Mouse (Mus musculus) left cerebral cortex, postnatal 36 days (tissue): ENCODE data around the gene Dgcr2. TPM values are rescaled to one million over a fixed set of nuclear protein-coding genes. Genes with fewer than 3 reads are reported as not detected.
A peak's percentile ranks its signal among the peaks of the same experiment; 100 is the strongest.

ENCODE experiments used
- DNase-seq, 2 experiments: peaks; one replicate each; pipeline ENCODE4 v3.0.0; 2021 to 2022; ENCODE audit warnings: low spot score in 2 of 2, mixed read lengths in 1 of 2
- intact Hi-C: fragments of 180-260 bp; cut with DNase I; formaldehyde crosslinking; loops from one replicate; pipeline ENCODE4 v1.15.1; 2025
- total RNA-seq, 2 experiments: library from RNA; stranded (reverse); gene quantifications; 2 replicates each; pipeline ENCODE4 v1.2.3; 2021

Gene Dgcr2
- total RNA-seq, 2 experiments from 2014 or later: 92.6 to 103 TPM

DNA sequence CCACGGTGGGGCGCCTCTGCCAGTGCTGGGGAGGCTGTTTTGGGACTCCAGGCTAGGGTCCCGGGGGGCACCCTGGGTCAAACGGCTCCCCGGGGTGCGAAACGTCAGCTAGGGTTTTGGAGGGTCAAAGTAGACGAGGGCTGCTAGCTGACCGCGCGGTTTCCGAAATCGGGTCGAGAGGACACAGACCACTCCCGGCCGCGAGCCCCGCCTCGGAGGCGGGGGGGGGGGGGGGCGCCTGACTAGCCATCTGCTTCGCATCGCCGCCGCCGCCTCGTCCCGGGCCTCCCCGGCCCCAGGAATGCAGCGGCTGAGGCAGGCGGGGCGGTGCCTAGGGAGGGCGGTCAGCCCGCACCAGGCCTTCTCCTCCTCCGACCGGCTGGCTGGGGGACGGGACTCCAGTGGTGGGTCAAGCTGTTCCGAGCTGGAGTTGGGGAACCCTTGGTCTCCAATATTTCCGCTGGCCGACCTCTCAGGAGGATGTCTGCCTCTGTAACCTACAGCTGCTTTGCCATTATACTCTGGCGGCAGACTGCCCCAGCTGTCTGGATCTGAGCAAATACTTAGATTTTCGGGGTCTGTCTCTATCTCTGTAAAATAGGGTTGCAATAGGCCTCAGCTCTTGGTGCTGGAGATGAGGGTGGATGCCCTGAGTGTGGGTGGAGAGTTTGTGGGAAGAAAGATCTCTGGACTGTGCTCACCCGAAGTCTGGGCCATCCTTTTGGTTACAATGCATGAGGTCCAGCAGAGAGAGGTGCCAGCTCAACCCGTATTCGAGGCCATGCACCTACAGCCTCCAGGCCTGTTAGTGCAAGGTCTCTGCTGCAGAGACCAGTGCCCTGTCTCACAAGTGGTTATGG is 99.8 kb downstream of the Dgcr2 start:
- intact Hi-C loops: no loop called here
- DNase-seq: no peak

DNA sequence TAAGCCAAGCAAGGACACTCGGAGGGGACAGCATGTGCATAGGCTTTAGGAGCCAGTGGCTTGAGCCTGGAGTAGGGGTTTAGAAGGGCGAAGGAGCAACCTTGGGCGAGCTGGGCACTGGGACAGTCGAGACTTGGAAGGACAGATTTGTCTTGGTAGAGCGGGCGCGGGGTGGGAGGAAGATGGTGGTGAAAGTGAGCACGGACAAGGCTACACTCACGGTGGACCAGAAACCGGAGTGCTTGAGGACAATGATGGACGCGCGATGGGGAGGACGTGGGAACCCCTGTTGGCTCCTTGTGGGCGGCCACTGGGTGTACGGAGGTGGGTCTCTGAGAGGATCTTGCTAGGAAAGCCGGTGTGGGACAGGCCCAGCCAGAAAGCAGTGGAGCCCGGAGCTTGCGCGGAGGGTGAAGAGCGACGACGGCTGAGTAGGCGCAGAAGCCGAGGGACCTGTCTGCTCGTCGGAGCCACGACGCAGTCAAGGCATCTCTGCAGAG is 100.5 kb downstream of the Dgcr2 start:
- intact Hi-C loops: no loop called here

DNA sequence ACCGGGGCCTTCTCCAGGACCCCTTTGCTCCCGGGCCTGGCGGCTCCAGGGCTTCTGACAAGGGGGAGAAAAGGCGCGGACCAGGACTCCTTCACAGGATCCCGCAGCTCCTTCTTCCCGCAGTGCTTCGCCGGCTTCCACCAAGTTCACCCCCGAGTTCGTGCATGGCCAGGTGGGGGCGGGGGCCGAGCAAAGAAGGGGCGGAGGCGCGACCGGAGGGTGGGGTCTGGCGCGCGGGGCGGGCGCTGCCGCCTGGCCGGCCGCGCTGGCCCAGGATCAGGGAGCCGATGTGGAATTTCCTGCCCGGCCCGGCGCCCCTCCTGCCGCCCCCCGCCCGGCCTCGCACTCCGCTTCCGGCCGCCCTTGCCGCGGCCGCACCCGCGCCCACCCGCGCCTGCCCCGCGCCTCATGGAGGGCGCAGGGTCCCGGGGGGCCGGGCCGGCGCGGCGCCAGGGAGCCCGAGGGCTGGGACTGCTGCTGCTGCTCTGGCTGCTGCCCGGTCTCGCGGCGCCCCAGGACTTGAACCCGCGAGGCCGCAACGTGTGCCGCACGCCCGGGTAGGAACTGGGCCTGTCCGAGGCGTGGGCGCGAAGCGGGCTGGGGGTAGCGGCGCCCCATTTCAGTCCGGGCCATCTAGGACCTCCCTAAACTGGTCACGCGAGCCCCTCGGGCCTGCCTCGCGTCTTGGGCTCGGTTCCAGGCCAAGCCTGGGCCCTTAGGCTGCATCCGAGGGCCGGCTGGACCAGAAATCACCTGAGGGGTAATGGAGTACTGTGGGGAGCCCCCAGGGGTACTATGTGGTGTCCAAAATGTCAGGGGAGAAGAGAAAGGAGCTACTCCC is 101.2 kb downstream of the Dgcr2 start, which contains the start of gene Scarf2:
TSS of gene Scarf2 (plus strand) at position 312 of the 841 bp plus-strand sequence.
- DNase-seq: no peak
- intact Hi-C loops: no loop called here

More for the DNA sequence above, 100.5 kb downstream of the Dgcr2 start:
- DNase-seq: no peak

DNA sequence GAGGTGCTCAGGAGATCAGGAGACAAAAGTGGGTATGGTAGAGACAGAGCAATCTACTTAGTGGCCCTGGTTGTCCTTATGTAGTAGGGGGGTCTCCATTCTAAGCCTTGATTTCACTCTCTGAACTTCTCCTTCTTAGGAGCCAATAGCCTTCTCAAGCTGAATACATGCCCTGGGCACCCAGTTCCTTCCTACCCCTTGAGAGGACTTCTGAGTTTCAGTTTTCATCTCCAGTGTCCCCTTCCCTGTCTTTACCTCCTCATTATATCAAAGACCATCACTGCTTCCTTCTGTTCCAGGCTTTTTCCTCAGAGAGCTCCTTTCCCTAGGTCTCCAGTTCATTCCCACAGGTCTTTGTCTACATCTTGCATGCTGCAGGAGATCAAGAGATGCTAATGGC is 101.8 kb downstream of the Dgcr2 start:
- no peak for DNase-seq
- intact Hi-C loops: no loop called here

DNA sequence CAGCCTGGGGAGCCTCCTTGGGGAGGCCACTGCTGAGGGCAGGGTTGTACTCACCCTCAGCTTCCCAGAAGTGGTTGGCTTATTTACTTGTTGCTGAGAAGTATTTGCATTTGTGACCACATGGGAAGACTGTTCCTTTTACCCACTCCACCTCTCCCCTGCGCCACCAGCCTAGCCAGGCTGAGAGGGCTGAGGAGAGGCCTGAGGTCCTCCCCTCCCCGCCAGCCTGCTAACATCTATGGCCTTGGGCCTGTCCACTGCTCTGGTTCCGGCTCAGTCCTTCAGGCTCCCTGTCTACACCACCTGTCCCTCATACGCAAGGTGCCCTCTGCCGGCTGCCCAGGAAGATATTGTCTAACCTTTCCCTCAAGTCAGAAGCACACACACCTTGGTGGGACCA is 102.7 kb downstream of the Dgcr2 start:
- no peak for DNase-seq
- intact Hi-C loops: no loop called here

DNA sequence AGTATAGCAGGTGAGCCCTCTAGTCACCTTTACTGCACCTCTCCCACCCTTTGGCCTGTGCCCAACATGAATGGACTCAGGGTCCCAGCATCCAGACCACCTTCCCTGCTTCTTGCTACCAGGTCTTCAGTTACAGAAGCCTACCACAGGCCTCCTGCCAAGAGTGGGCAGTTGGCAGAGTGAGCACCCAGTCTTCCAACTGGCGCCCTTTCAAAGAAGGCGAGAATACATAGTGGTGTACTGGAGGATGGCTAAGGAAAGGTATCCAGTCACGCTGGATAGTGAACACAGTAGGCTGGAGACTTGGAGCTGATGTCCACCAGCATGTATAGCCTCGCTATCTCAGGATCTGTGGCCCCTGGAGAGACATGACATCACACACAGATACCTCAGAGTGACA is 104.3 kb downstream of the Dgcr2 start:
- peak in 1 of 2 experiments; percentile 39 for DNase-seq
- intact Hi-C loops: no loop called here

DNA sequence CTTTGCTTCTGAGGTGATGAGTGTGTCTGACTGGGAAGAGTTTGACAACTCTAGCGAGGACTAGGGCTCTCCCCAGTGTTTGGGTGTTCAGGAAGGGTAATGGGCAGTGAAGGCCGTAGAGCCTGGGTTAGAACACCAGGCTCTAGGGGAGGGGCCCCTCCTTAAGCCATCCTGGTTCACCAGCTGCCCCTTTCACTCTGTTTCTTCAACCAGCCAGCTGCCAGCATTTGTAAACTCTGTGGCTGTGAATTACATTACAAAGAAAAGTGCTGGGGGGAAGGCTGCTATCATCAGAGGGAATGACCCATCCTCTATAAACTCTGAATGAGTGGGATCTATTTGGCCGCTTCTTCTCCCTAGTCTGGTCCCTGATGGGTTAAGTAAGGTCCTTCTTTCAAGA is 105.6 kb downstream of the Dgcr2 start:
- intact Hi-C loops: no loop called here
- DNase-seq: no peak

Other genes with a start within 250 kb of the Dgcr2 start
- 10 to 100 TPM; 63.3 to 90.2 TPM for gene Med15, start 165.7 kb downstream of the Dgcr2 start, total RNA-seq
- gene Klhl22, start 138.9 kb downstream of the Dgcr2 start, total RNA-seq: 100 to 1,000 TPM in 1 of 2 experiments, 10 to 100 TPM in 1; 92.5 to 110 TPM
- gene Scarf2, start 101.3 kb downstream of the Dgcr2 start, total RNA-seq: 1 to 10 TPM; 3.4 to 3.8 TPM
- gene B830017H08Rik, start 65.4 kb downstream of the Dgcr2 start, total RNA-seq: 1 to 10 TPM; 2.9 to 4.6 TPM
- gene Car15, start 60.2 kb downstream of the Dgcr2 start, total RNA-seq: 10 to 100 TPM; 11.7 to 14.4 TPM
- 1 to 10 TPM; 1.3 to 2.2 TPM for gene Gm20518, start 6.9 kb downstream of the Dgcr2 start, total RNA-seq
- gene Tssk1, start 4.3 kb downstream of the Dgcr2 start, total RNA-seq: not detected
- gene Tssk2, start 75 bp upstream of the Dgcr2 start, total RNA-seq: not detected
- gene Ess2, start 12.8 kb upstream of the Dgcr2 start, total RNA-seq: 10 to 100 TPM; 26.1 to 31.1 TPM
- gene Gsc2, start 16.5 kb upstream of the Dgcr2 start, total RNA-seq: not detected
- 10 to 100 TPM; 38.5 to 44.9 TPM for gene Slc25a1, start 29.7 kb upstream of the Dgcr2 start, total RNA-seq
- not detected for gene Vpreb2, start 81.9 kb upstream of the Dgcr2 start, total RNA-seq
- gene Dgcr6, start 154.3 kb upstream of the Dgcr2 start, total RNA-seq: 100 to 1,000 TPM in 1 of 2 experiments, 10 to 100 TPM in 1; 86.3 to 105 TPM
- 10 to 100 TPM; 35.5 to 42.7 TPM for gene Prodh, start 191.6 kb upstream of the Dgcr2 start, total RNA-seq
- gene Rtn4r, start 229.1 kb upstream of the Dgcr2 start, total RNA-seq: 100 to 1,000 TPM; 128 to 164 TPM